Mouse (Mus musculus): Measurements from ENCODE around the gene Tef.

Tef gene

DNA sequence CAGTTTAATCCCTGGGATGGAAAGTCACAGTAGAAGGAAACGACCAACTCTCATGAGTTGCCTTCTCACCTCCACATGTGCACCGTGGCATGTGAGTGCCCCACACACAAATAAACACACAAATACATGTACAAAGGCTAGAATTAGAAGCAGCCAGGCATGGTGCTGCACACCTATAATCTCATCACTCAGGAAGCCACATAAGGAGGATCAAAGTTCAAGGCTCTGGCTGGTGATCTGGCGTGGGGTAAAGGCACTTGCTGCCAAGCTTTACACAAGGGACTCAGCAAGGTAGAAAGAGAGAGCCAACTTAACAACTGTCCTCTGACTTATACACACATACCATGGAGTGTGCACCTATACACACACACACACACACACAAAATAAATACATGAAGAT lies 1.8 kb upstream of the Tef start:
- DNase-seq, result no peak

DNA sequence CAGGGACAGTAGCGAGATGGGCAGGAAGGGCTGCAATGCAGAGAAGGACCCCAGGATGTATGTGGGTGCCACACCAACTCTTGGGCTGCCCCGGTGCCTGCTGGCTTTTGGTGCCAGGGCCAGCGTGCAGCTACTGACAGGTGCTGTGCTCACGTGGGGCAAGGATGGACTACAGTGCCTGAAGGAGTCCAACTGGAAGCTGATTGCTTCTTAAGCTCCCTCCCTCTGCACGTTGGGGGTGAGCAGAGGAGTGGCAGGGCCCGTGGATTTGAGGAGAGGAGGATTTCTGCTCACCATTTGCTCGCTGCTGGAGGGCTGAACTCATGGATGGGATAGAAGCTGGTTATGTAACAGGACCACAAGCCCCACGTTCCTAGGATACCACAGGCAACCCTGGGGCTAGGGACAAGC lies 725 bp downstream of the Tef start:
- DNase-seq, result peak; percentile 28

DNA sequence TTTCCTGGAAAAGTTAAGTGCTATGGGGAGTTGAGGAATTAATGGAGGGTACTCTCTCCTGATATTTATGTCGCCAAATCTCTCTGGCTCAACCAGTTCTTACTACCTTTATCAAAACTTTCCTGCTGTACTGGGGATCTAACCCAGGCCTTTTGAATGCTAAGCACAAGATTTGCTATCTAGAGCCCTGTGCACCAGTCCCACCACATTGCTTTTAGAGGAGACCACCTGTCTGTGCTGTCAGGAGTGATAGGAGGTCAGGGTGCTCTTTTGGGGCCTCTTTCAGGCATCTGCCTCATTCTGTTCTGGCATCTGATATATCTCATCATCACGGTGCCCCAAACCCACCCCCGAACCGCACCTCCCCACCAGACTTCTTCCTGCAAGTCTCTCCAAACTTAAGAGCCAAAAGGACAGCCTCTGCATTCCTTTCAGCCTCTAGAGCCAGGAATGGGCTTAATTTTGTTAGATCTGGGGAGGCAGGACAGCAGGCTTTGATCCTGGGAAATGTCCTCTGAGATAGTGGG lies 1.3 kb downstream of the Tef start:
- no peak for DNase-seq

DNA sequence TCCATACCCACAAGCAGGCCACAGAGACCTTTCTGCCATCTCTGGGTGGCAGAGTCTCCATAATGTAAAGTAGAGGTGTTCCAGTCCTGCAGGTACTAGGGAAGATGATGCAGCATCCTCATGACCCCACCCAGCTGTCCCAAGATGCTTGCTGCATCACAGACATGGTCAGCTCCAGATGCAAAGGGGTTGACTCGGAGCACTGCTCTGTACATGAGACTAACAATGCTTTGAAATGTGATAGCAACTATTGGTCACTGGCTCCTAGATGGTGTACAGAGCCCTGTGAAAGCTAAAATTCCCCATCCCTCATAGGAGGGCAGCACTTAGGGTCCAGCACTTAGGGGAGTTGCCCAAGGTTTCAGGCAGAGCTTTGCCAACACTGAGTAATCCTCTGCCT lies 2.0 kb downstream of the Tef start:
- no peak for DNase-seq

DNA sequence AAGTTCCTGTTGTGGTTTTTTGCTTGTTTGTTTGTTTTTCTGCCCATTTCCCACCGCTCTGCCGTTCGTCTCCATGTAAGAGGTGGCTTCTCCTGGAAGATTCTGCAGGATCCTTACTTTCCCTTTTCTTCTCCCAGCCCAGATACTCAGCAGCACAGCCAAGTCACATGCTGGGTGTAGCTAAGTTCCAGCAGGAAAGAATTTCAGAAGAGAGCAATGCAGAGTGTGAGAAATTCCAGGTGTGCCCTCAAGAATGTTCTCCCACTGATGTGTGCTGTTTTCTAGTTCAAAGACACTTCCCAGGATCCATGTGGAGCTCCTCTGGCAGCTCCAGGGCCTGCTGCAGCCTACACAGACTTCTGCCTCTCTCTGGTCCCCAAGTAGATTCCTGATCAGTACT lies 2.7 kb downstream of the Tef start:
- no peak for DNase-seq

DNA sequence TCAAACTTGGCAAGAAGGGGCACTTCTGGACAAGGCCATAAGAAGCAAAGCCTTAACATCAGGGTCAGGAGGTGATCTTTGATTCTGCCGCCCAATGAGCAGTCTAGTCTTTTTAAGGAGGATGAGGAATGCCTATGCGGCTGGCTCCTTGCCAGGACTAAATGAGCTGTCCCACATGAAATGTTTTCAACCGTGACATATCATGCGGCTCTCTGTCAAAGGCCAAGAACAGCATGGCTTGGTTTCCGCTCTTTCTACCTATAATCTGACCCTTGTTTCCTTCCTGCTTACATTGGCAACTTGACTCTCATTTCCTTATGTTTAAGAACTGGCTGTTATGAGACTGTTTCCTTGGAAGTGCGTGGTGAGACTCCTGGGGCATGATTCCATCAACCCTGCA lies 3.4 kb downstream of the Tef start:
- no peak for DNase-seq

DNA sequence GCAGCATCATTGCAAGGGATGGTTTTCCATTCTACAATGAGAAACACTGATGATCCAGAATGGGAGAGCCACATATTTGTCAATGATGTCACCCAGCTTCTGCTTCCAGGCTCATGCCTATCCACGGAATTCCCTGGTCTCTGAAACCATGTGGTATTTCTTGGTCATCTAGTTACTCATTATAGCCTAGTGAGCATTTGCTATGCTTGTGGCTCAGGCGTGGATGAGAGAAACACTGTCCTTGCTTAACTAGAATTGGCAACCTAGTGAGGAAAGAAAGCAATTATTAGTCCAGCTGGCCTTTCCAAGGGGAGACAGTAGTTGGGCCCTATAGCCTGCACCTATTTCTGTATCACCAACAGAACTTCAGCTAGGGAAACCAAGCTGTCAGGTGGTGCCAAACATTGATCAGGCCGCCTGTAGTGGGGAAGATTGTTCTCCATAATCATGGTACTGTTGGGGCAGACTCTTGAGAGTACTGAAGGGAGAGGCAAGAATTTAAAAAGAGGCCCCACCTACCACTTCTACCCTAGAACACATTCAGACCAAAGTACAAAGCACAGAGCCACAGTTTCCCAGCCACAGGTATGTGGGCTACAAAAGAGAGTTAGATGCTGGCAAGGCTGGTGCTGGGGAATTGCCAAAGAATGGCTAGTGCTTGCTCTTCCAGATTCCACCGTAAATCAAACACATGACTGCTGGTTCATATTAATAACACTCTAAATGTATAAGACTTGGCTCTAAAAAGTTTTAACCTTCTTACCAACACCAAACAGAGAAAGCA lies 4.6 kb downstream of the Tef start:
- DNase-seq, result no peak

DNA sequence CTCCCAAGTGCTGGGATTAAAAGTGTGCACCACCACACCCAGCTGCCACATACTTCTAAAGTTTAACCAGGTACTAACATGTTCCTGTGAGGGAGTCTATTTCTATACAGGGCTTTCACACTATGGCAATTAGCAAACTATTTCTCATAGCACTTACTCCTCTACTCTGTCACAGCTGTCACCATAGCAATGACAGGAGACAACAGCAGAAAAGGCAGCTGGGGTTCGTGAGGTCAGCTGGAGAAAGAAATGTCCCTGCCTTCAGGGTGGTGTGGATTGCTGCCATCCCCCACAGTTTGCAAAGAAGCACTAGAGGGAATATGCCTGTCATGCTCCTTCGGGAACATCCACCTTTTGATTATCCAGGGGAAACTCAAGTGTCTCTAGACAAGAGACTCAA lies 6.6 kb downstream of the Tef start:
- no peak for DNase-seq

DNA sequence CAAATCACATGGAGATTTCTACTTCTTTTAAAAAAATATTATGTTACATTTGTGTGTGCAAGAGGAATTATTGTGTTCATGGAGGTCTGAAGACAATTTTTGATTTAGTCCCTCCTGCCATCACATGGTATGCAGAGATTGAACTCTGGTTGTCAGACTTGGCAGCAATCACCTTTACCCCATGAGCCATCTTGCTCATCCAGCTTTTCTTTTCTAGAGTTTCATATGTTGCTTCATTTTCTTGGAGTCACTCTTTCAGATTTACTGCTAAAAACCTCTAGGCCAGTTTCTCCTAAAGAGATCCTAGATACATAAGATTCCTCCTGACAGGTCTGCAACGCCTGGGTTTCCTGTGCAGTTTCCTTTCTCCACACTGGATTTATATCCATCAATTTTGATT lies 7.3 kb downstream of the Tef start:
- DNase-seq, result no peak

DNA sequence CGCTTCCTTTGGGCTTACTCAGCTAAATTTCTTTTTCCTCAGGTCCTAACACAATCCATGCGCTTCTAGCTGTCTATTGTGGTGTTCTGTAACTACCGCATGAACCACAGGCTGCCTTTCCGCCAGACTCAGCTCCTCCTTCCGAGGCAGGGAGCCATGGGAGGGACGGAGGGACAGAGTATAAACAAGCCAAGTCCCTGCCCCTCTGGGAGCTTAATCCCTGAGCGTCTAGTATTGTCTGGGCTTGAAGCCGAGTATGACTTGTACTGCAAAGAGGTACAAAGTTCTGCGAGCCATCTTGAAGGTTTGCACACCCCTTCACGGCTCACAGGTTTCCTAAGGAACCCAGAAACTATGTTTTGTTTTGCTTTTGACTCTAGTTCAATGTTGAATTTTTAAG lies 7.9 kb downstream of the Tef start:
- peak; percentile 64 for DNase-seq

DNA sequence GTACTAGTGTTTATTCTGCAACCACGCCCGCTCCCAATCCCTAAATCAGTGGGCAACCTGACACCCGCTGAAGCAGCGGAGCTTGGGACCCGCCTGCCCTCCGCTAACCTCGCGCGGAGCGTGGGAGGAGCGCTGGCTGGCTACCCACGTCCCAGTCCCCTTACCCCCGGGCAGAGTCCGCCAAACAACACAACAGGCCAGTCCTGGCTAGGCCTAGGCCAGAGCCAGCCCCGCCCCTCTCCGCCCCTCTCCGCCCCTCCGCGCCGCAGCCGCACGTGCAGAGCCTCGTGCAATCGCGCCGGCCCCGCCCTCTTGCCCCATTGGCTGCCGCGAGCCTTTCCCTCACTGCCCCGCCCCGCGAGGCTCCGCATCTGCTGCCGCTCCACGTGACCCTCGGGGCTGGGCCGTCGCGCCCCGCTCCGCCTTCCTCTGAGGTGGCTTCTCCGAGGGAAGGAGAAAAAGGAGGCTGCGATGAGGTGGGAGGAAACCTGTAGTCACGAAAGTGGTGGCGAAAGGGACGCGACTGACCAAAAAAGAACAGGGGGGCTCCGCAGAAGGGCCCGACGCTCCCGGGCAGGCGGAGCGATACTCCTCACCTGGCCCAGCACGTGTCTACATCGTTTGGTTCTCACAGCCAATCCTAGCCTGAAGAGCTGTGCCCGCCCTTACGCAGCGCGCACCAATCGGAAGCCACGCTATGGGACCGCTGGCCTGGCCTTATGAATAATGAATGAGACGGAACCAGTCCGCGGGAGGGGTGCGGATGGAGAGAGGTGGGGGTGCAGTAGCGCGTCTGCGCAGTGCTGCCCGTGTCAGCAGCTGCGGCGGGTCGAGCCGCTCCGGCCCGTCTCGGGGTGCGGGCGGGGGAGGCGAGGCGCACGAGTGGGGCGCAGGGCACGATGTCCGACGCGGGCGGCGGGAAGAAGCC lies 8.7 kb downstream of the Tef start:
- peak; percentile 98 for DNase-seq

DNA sequence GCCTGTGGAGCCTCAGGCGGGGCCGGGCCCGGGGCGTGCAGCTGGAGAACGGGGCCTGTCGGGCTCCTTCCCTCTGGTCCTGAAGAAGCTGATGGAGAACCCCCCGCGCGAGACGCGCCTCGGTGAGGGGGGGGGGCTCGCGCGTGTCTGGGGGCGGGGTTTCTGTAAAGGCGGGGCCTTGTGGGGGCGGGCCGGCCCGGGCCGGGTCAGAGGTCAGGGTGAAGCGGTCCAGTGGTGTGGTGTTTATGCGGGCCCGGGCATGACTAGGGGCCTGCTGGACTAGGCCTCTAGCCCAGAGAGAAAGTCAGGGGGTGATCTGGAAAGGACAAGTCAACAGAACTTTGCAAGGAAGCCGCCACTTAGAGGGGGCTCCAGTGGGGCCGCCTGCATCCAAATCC lies 9.4 kb downstream of the Tef start:
- DNase-seq, result no peak

DNA sequence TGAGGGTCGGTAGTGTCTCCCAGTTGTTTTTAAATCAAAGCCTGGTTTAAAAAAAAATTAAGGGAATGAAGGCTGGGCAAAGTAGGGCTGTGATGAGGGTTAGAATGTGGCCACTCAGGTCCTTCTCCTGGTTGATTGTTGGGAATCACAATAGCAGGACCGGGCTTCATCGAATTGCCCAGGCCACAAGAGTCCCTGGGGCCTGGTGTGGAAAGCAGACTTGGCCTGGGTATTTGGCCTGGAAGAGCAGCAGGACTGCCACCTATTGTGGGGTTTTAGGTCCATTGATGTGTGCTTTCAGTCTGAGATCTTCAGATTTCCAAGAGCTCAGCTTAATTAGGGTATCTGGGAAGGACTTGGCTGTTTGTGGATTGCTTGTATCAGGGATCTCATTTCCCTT lies 10.1 kb downstream of the Tef start:
- DNase-seq, result no peak

DNA sequence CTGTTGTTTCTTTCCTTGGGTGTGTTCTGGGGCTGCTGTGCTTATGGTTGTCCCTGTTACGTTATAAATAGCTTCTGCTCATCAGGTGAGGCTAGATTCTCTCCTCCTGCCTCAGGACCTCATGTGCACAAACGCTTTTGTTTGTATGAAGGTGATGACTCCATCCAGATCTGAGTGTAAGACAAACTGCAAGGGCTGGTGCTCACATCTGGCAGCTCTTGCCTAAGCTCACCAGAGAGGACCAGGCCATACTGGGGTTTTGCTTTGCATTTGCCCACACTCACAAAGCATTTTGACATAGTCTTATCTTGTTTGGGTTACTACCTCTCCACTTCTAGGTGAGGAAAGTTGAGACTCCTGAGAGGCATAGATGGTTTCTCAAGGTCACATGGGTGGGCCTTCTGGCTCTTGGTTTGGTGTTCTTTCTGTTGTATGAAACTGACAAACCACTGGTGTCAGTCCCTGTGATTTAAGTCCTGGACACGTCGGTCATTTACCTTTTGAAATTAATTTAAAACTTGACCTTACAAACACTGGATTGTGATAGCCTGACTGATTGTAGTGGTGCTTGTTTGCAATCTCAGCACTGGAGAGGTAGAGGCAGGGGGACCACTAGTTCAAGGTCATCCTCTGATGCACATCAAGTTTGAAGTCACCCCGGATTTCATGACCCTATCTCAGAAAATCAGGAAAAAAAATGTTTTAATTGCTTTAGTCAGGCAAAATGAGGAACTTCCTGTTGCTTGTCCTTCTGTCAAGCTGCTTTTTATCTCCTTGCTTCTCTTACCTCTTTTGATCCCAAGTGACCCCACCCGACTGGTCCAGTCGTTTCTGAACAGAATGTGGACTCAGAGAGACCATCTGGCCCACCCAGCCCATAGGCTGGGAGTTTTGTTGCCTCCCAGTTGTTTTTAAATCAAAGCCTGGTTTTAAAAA lies 10.7 kb downstream of the Tef start:
- DNase-seq, result no peak

DNA sequence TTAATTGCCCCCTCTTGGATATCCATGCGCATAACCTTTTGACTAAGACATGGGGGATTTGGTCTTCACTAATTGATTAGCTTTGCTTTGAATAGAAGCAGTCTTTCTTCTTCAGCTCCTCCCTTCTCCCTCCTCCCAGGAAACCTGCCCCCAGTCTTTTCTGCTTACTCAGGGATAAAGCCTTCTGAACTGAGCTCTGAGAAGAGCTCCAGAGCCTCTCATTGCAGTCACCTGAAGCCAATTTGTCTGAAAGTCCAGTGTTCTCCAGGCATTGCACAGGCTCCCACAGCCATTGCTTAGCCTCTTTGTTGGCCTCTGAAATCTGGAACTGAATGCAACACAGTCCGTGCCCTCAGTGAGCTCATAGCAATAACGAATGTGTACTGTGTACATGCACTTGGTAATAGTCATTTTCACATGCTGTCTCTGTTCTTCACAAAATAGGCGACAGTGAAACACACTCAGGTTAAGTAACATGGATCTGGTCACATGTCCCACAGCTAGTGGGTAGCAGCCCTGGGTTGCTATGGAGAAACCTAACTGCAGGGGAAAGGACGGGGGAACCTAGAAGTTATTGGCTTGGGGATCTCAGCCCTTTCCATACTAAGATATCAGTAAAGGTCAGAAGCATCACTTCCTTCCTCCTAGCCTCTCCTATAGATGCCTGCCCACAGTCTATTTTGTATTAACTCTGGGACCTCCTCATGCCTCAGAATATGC lies 11.9 kb downstream of the Tef start:
- no peak for DNase-seq

DNA sequence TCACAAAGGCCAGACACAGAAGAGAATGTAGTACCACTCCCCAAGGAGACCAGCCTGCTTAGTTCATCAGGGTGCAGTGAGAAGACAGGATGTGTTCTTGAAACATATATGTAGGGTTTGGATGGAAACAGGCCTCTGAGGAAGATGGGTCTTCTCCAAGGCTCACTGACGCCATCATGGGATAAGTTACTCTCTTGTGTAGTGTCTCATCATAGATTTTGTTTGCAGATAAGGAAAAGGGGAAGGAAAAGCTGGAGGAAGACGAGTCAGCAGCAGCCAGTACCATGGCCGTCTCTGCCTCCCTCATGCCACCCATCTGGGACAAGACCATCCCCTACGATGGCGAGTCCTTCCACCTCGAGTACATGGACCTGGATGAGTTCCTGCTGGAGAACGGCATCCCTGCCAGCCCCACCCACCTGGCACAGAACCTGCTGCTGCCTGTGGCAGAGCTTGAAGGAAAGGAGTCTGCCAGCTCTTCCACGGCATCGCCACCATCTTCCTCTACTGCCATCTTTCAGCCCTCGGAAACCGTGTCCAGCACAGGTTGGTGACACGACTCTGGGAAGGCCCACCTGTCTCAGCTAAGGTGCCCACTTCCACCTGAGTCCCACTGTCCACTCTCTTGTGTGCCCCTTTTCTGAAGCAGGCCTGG lies 12.6 kb downstream of the Tef start:
- DNase-seq, result no peak

DNA sequence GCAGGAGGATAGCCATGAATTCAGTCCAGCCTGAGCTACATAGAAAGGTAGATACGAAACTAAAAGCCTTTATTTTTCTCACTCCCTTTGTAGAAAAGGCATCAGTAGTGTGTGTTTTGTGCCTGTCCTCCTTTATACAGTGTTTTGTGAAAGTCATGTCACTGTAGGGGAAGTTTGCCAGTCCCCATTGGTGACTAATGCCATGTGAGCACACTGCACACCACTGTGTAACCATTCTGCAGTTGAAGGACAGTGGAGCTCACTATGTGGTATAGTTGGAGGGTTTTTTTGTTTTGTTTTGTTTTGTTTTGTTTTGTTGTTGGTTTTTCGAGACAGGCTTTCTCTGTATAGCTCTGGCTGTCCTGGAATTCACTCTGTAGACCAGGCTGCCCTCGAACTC lies 16.2 kb downstream of the Tef start:
- no peak for DNase-seq

DNA sequence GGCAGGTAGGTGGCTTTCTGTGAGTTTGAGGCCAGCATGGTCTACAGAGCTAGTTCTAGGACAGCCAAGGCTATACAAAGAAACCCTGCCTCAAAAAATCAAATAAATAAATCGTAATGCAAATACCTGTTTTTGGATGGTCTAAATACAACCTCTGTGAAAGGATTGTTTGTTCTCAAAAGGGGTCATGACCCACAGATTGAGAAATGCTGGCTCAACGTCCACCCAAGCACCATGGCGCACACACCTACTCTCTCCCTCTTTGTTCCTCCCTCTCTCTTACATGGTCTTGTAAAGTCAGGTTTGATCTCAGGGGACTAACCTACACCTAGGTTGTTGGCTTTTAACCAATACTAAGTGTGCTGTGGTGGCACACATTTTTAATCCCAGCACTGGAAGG lies 20.4 kb downstream of the Tef start:
- DNase-seq, result no peak

DNA sequence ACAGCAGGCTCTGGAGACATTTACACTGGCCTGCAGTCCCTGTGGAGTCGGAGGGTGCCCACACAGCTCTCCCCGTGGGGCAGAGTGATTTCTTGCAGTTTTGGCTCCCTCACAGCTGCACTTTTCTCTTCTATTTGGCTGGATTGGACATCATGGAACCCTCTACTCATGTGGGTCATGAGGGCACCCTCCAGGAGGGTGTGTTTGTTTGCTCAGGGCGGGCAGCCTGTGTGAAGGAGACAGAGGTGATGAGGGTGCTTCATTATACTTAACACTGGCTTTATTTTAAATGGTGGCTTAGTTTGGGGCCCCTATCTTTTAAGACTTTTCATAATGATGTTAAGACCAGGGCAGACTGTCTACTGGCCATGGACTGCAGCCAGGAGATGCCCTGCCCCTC lies 22.6 kb downstream of the Tef start:
- DNase-seq, result no peak

DNA sequence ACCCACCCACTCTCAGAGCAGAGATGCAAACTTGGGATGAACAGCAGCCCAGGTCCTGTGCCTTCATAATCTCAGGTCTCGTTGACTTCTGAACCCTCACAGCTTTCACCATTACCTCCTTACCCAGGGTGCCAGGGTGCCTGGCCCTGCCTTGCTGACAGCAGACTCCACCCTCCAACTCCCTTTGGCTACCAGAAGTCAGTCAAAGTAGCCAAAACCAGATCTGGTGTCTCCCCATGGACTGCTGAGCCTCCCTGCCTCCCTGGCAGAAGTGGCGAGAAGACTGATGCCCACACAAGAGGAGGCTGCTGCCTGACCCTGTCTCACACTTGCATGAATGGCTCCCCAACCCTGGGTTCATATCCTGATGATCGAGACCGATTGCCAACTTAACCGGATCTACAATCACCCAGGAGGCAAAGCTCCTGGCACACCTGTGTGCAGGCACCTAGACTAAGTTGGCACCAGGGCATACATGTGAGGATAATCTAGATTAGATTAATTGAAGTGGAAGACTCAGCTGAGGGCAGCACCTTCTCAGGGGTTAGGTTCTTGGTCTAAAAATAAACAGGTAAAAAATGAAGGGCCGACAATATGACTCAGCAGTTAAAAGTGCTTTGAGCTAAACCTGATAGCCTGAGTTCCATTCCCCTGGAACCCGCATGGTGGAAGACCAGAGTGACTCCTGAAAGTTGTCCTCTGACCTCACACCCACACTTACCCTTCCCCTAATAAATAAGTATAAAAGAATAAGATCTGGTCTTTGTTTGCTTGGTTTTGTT lies 26.4 kb downstream of the Tef start:
- no peak for DNase-seq

DNA sequence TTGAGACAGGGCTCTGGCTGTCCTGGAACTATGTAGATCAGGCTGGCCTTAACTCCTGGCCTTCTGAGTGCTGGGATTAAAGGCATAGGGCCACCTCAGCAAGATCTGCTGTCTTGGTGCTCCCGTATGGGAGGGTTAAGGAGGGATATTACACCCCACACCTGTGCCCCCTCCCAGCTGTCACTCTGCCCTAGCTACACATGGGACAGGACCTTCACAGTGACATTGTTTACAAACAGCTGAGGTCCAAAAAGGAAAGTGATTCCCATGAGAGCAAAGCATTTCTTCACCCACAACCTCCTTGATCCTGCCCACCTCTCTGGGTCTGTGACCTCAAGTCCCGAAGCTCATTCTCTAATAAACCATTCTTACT lies 27.0 kb downstream of the Tef start:
- no peak for DNase-seq

Measured in right cerebral cortex, postnatal 4 days (tissue).